Mouse (Mus musculus) bone marrow macrophage, adult 2 months (primary cell): ENCODE measurements around the gene Tfpi.

Experiments used
- CTCF ChIP-seq: IDR thresholded peaks from 2 replicates; pipeline ENCODE4 v1.5.1; 2012; ENCODE audit warnings: low read depth, mild to moderate bottlenecking, low read length, moderate library complexity
- POLR2A ChIP-seq: IDR thresholded peaks from 2 replicates; pipeline ENCODE4 v1.6.1; 2012; ENCODE audit warnings: mild to moderate bottlenecking, low read depth, low read length, borderline replicate concordance

- TF ChIP-seq CTCF (no peak), POLR2A (no peak)
Measured at GRCm38 (mm10) chr2:84454051-84454450, 22.5 kb downstream of the Tfpi start.
